Mouse (Mus musculus): ENCODE results near the gene Ppp1r1b.

DNA sequence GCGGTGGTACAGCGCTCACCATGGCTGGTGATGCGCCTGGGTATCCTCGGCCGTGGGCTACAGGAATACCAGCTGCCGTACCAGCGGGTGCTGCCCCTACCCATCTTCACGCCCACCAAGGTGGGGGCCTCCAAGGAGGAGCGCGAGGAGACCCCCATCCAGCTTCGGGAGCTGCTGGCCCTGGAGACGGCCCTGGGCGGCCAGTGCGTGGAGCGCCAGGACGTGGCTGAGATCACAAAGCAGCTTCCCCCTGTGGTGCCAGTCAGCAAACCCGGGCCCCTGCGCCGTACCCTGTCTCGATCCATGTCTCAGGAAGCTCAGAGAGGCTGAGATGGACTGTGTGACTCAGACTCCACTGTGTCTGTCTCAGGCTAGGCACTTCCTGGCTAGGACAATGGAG is 36.0 kb downstream of the Ppp1r1b start:
- TF ChIP-seq CTCF (IDR thresholded peaks at IDR 0.05; ENCODE audit: low read depth) (no peak), EP300 (IDR thresholded peaks at IDR 0.05; ENCODE audit: low read depth) (no peak)

Data from heart, postnatal 0 days (tissue).